Mouse (Mus musculus): Measurements from ENCODE around the gene 2610301B20Rik.

DNA sequence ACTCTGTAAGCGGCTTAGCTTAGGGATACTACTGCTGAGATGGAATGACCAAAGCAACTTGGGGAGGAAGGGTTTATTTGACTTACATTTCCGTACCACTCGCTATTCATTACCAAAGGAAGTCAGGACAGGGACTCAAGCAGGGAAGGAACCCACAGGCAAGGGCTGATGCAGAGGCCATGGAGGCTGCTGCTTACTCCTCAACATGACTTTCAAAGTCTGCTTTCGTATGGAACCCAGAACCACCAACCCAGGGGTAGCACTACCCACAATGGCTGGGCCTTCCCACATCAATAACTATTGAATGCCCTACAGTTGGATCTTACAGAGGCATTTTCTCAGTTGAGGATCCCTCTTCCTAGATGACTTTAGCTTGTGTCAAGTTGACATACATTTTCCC, 52.1 kb downstream of the 2610301B20Rik start:
- TF ChIP-seq GATA1 (IDR thresholded peaks at IDR 0.05; ENCODE audit: borderline replicate concordance, low read length) (no peak), FLI1 (IDR thresholded peaks at IDR 0.05; ENCODE audit: low read length) (no peak)
